Mouse (Mus musculus): ENCODE measurements around the gene Ubp1.

Gene Ubp1

GRCm38 (mm10) chr9:114016402-114016801 lies 85.7 kb downstream of the Ubp1 start:
- no peak for DNase-seq

GRCm38 (mm10) chr9:114019012-114019762 lies 88.5 kb downstream of the Ubp1 start:
- no peak for DNase-seq

GRCm38 (mm10) chr9:114022141-114022540 lies 91.4 kb downstream of the Ubp1 start:
- no peak for DNase-seq

GRCm38 (mm10) chr9:114025182-114025581 lies 94.4 kb downstream of the Ubp1 start:
- DNase-seq, result no peak

- no peak for DNase-seq
Observed at GRCm38 (mm10) chr9:114025846-114026245, 95.1 kb downstream of the Ubp1 start.

GRCm38 (mm10) chr9:114026261-114026934 lies 95.7 kb downstream of the Ubp1 start:
- peak; percentile 17 to 54 for DNase-seq

All from kidney, adult 8-10 months (tissue).